Mouse (Mus musculus) 3134 (cell line): ENCODE measurements around the gene Lhx5.

ENCODE experiments used
- DNase-seq: peaks from one replicate; pipeline ENCODE4 v3.0.0-alpha.2; 2011; ENCODE audit warnings: low spot score; ENCODE audit not compliant: insufficient read length; ENCODE audit errors: extremely low read depth

The Lhx5 gene

DNA sequence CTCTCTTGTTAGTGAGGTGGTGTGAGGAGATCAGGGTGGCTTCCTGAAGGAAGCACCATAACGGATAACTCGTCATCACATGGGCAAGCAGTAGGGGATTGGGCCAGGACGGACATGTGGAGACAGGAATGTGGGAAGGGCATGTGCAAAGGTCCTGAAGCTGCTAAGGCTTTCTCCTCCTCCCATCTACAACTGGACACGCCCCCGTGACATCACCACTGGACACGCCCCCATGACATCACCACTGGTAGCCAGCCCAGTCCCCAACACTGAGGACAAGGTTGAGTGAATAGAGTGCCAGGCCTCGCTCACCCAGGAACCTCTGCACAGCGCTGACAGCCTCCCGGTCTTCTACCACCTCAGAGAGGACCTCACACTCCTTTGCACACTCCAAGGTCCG, 27.6 kb downstream of the Lhx5 start:
- no peak for DNase-seq

DNA sequence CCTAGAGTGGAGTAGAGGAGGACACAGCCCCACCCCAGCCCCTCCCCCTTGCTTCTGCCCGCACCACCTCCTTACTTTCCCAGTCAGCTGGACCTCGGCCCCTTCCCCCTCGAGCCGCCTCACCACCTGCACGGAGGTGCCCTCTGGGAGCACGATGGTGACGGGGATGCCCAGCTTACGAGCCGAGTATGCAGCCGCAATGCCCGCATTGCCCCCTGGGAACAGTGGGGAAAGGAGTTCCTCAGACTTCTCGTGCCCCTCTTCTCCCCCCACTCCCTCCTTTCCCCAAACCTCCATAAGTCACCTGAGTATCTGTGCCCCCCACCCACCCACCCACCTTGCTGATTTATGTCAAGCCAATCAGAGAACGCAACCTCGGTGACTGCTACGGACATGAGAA, 30.4 kb downstream of the Lhx5 start:
- DNase-seq: no peak

DNA sequence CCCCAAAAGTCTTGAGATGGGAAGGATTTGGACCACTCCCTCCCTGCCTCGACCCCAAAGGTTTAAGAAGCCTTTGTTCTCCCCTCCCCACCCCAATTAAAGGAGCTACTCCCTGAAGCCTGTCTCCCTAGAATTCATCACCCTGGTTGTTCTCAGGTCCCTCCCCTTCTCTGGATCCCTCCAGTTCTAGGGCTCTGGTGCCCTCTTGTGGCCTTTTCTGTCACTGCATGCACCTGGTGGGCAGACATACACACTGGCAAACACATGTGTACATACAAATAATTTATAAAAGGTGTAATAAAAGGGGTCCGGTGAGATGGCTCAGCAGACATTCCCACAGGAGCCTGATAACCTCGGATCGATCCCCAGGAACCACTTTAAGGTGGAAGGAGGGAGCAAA, 32.8 kb downstream of the Lhx5 start:
- no peak for DNase-seq

DNA sequence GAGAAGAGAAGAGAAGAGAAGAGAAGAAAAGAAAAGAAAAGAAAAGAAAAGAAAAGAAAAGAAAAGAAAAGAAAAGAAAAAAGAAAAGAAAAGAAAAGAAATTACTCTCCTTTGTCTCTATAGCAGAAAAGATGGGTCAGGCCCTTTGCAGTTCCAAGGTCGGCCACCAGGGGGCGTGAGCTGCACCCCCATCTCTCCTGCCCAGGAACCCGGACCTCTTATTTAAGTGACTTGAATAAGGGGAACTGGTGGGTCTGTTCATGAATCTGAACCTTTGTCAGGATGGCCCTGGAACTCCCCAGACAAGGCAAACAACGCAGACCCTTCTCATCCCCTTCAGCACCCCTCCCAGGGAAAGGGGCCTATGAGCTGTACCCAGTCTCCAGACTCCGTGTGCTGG, 33.6 kb downstream of the Lhx5 start:
- DNase-seq: no peak

DNA sequence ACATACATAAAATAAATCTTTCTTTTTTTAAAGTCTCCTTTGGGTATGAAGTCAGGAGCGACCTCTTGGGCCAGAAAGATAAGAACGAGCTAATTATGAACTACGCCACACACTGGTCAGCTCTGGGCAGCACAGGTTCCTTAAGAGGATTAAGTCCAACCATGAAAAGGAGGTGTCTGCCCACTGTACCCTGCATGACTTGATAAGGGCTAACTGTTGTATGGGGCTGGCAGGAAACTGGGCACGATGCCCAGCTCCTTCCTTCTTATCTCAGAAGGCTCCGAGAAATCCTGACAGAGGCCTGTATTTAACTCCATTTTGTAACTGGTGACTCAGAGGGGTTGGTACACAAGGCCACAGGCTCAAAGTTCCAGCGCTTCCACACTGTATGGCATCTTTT, 34.4 kb downstream of the Lhx5 start:
- DNase-seq: no peak

DNA sequence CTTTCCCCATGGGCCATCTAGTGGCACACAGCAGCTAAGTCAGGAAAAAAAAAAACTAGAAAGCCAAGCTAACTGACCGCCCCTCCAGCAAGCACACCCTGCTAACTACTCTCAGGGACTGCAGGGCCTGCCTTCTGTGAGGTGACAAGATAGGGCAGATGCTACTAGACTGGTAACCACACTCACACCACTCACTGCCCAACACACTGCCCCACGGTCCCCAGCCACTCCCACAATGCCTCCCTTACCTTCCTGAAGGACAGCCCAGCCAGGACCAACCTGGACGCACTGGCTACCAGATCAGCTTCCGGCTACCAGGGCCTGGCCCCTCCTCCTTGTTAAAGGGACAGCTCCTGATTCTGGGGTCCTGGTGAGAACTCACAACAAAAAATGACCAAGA, 35.5 kb downstream of the Lhx5 start:
- peak; percentile 33 for DNase-seq

DNA sequence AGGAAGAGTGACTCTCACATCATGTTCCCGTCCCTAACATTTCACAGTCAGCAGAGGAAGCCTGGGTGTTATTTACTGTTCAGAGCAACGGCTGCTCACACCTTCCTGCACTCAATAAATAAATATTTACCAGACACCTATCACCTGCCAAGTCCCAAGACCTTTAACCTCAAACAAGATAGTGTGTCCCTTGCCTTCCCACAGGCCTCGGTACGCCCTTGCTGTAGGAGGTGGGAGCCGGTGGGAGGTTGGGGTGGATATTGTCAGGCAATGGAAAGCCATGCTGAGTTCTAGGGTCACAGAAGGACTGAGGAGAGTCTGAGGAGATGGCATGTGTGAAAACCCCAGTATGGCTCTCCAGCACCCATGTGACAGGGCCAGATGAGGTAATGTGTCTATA, 36.8 kb downstream of the Lhx5 start:
- DNase-seq: no peak

DNA sequence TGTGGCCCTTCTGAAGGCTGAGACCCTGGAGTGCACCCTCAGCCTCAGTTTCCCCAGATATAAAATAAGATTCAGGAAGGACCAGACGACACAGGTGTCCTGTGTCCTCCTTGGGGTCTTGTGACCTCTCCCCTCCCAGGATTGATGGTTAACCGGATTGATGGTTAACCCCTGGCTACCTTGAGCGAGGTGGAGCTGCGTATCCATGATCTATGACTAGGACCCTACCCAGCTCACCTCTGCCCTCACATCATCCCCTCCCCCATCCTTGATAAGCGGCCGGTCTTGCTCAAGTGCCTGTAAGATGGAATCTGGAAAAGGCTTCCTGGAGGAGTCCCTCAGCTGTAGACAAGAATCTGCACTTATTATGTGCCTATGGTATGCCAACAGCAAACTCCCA, 37.3 kb downstream of the Lhx5 start:
- DNase-seq: no peak

DNA sequence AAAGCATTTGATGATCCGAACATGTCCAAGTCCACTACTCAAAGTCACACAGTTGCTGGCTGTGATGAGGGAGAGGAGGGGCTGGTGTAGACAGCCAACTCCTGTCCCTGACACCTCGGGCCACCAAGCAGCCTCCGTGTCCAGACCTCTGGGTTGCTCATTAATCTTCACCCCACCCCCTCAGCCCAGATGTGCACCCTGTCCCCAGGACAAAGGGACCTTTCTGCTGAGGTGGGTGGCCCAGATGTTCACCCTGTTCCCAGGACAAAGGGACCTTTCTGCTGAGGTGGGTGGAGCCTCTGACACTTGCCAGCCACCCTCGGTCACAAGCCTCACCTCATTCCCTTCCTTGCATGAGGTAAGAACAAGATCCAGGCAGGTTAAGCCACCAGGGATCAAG, 40.0 kb downstream of the Lhx5 start:
- DNase-seq: no peak

DNA sequence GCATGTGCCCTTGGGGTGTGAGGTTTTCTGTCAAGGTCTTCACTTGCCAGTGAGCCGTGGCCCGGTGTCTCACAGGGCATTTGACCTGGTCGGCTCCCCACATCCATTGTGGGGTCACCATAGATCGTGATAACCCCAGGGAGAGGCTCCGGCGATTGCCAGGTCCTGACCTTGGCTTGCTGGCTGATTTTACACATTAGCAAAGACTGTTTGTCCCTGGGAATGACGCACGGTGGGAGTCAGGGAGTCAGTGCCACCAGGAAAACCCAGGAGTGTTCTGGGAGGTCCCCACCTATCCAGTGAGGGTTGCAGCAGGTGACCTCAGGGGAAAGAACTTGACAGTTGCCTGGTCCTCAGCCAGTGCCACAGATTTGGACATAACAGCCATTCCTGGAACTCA, 41.3 kb downstream of the Lhx5 start, which contains the start of gene Sdsl:
Sdsl (minus strand) TSS at position 41 of the 400 bp plus-strand sequence.
- DNase-seq: no peak

DNA sequence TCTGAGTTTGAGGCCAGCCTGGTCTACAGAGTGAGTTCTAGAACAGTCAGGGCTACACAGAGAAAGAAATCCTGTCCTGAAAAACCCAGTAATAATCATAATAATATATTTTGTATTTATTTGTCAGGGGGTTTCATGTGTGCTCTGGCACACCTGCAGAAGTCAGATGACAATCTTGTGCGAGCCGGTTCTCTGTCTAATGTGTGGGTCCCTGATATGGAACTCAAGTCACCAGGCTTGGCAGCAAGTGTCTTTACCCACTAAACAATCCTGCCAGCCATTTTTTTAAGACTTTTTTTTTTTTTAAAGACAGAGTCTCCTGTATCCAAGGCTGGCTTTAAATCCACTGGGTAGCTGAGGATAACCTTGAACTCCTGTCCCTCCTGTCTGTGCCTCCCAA, 41.9 kb downstream of the Lhx5 start:
- no peak for DNase-seq

DNA sequence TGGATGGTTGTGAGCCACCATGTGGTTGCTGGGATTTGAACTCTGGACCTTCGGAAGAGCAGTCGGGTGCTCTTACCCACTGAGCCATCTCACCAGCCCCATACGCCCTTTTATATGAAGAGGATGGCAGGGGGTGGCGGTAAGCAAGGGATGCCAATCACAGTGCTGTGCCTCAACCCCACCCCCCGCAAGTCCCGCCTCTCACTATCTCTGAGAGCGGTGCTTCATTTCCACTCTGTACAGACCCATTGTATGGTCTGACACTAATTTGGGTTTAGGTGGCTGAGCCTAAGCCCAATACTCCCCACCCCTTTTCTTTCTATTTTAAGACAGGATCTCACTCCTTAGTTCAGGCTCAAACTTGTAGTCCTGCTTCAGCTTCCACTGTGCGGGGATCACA, 44.4 kb downstream of the Lhx5 start:
- DNase-seq: no peak

DNA sequence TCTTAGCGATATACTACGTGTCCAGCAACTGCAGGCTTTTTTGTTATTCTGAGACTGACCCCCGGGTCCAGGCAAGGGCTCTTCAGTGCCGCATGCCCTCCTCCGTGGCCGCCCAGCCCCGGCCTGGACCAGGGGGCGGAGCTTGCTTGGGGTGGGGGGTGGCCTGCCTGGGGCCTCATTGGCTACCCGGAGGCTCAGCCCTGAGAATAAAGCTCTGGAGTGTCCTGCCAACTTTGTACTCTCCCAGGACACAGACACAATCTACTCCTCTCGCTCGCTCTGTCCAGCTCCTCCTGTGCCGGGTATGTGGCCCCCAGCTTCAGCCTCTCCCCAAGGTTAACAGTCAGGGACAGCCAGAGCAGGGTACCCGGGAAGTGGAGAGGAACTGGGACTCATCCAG, 44.8 kb downstream of the Lhx5 start, which contains the start of gene Sds:
Sds (plus strand) TSS at position 231 of the 400 bp plus-strand sequence.
- no peak for DNase-seq

DNA sequence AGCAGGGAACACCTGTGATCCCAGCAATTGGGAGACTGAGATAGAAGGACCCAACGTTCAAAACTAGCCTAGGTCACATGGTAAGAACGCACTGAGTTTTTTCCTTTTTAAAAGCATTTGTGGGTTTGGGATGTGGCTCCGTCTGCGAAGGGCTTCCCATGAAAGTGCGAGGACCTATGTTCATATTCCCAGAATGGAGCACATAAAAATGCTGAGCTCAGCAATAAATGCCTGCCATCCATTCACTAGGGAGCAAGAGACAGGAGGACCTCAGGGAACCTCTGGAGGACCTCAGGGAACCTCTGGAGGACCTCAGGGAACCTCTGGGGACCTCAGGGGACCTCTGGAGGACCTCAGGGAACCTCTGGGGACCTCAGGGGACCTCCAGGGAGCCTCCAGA, 46.5 kb downstream of the Lhx5 start:
- DNase-seq: no peak

DNA sequence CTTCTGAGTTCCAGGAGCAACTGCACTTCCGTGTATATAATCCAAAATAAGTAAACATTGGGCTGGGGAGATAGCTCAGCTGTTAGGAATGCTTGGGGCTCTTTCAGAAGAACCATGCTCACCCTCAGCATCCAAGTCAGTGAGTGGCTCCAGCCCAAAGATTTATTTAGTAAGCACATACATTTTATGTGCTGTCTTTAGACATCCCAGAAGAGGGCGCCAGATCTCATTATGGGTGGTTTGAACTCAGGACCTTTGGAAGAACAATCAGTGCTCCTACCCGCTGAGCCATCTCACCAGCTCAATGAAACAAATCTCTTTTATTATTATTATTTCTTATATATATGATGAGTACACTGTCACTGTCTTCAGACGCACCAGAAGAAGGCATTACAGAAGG, 48.0 kb downstream of the Lhx5 start:
- DNase-seq: no peak

DNA sequence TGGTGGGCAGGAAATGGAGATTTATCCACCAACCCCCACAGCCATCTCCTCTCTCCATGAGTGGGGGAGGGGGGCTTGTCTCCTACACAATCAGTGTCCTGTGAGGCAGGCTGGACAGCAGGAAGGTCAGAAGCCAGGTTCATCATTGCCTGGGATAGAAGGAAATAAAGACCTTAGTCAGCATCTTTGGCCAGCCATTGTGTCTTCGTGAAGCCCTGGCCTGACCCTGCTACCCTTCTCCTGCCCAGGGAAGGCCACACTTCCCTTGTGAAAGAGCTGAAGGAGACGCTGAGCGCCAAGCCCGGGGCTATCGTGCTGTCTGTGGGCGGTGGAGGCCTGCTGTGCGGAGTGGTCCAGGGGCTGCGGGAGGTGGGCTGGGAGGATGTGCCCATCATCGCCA, 49.7 kb downstream of the Lhx5 start:
- DNase-seq: no peak

DNA sequence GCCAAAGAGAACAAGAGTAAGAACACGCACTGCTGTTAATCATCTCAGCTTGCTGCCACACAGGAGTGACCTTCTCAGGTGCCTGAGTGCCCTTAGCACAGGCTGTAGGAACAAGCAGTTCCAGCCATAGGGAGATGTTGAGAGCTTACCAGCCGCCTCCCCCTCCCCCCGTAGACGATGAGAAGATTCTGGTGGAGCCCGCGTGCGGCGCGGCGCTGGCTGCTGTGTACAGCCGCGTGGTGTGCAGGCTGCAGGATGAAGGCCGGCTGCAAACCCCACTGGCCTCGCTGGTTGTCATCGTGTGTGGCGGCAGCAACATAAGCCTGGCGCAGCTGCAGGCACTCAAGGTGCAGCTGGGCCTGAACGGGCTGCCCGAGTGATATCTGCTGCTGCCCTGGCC, 51.9 kb downstream of the Lhx5 start:
- no peak for DNase-seq

DNA sequence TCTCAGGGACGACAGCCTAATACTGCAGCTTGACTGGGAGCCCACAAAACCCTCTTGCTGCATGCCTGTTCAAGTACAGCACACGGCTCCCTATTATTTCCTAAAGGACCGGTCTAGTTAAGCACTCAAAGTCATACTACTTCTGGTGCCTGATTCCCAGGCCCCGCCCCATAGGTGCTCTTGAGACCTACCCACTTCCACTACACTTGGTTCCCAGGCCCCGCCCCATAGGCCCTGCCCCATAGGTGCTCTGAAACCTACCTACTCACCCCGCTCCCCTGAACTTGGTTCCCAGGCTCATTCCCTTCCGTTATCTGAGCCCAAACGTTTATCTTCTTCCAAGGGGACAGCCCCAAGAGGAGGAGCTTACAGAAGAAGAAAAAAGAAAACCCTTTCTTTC, 56.3 kb downstream of the Lhx5 start:
- no peak for DNase-seq

DNA sequence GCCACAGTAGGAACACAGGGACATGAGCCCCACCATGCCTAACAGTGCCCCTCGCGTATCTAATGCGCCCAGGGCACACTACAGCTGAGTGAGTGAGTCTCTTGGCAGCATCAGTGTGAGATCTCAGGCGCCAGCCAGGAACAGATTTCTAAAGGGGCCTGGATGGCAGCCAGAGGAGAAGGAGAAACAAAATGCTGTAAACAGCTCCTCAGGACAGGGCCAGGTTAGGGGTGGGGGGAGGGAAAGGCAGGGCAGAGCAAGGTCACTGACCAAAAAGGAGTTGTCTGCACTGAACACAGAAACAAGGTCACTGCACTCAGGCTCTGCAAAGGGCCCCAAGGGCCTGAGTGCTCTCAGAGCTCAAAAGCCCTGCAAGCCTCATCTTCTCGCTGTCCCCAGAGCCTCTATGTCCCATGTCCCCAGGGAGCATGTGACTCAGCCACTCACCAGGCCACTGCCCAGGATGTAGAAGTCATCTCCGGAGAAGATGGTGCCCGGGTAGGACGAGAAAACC, 59.2 kb downstream of the Lhx5 start:
- peak; percentile 77 for DNase-seq
